1 mouse cellular context compared by ENCODE assay signal in genomic region chr7:49251308-49251638, GRCm38 (mm10).
TF ChIP-seq lines count a peak whose summit lies in the region.

No protein-coding gene starts in this region.

TF ChIP-seq in MEL, 35 proteins besides CTCF, POLR2A, EP300 and RAD21 (continued from another document):
- TF ChIP-seq TCF12 (IDR thresholded peaks at IDR 0.05; ENCODE audit: low read depth, low read length) (no peak), E2F4 (IDR thresholded peaks at IDR 0.05; ENCODE audit: borderline replicate concordance, low read depth, low read length) (no peak), ETS1 (IDR thresholded peaks at IDR 0.05; ENCODE audit: low read depth, low read length) (peak; percentile 46; the same call in 1 of the 2 replicates), UBTF (IDR thresholded peaks at IDR 0.05; ENCODE audit: borderline replicate concordance, insufficient read depth, low read depth, low read length) (no peak), RCOR1 (IDR thresholded peaks at IDR 0.05; ENCODE audit: low read depth, low read length) (peak; percentile 69; the same call in 1 of the 2 replicates), NELFE (IDR thresholded peaks at IDR 0.05; ENCODE audit: low read depth, low read length) (no peak), HCFC1 (IDR thresholded peaks at IDR 0.05; ENCODE audit: low read depth, low read length) (no peak), GATA1 (IDR thresholded peaks at IDR 0.05; ENCODE audit: low read depth, low read length) (peak; percentile 76), TBP (IDR thresholded peaks at IDR 0.05; ENCODE audit: low read depth, low read length) (peak; percentile 31; the same call in 1 of the 2 replicates), MYB (IDR thresholded peaks at IDR 0.05; ENCODE audit: low read depth, low read length) (no peak), ELF1 (IDR thresholded peaks at IDR 0.05; ENCODE audit: low read depth, low read length) (no peak), CHD2 (IDR thresholded peaks at IDR 0.05; ENCODE audit: low read length) (no peak), KAT2A (conservative IDR thresholded peaks at IDR 0.05; ENCODE audit: low read depth, low read length) (no peak), SMC3 (IDR thresholded peaks at IDR 0.05; ENCODE audit: low read depth, low read length) (no peak)
